Mouse (Mus musculus) left cerebral cortex, adult 11 months (tissue): ENCODE results near the gene Dnajc6.
A peak's percentile ranks its signal among the peaks of the same experiment; 100 is the strongest.

Experiments
- DNase-seq: peaks from one replicate; pipeline ENCODE4 v3.0.0; 2022; ENCODE audit warnings: low spot score

The Dnajc6 gene

DNA sequence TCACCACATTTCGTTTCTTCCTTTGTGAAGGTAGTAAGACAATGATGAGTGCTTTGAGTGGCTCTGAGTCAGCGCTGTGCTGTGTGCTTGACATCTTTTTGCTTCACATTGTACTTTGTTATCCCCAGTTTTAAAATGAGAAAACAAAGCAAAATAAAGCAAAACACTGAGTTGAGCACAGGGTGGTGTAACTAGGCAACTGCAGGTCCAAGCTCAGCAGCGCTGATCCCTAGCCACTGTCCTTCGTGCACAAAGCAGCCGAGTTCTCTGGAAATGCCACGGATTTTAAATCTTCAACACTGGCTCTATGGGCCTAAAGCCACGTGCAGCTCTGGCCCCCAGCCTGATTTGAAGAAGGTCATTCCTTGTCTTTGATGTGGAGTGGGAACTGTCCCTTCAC, 72.6 kb downstream of the Dnajc6 start:
- no peak for DNase-seq

DNA sequence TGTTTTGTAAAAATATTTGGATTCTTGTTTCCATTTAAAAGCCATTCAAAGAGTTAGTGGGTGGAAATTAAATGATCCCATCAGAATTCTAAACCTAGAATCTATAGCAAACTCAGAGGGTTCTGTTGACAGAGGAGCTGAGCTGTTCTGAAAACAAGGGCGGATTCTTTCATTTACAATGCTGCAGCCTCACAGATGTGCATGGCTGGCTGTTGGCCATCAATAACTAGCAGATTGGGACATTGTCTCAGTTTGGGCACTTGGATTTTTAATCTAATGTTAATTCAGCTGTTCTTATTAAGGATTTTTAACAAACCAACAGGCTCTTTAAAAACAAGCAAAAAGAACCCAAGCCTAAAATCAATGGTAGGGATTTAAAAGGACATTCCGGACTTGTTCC, 75.7 kb downstream of the Dnajc6 start:
- peak; percentile 39 for DNase-seq

DNA sequence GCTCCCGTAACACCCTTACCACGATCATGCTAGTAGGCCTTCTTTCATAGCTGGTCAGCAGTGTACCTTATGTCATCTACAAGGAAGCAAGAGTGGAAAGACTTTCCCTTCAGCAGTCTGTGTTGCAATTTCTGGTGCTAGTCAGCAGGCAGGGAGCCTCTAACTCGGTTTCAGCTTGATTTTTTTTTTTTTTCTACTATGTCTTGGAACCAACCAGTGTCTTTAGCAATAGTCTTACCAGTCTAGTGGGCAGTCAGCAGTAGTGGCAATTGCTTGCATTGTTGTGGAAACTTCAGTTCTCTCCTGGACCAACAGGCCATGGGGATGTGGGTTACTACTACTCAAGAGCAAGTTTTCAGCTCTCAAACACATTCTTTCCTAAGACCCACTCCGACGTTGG, 78.9 kb downstream of the Dnajc6 start:
- DNase-seq: no peak

DNA sequence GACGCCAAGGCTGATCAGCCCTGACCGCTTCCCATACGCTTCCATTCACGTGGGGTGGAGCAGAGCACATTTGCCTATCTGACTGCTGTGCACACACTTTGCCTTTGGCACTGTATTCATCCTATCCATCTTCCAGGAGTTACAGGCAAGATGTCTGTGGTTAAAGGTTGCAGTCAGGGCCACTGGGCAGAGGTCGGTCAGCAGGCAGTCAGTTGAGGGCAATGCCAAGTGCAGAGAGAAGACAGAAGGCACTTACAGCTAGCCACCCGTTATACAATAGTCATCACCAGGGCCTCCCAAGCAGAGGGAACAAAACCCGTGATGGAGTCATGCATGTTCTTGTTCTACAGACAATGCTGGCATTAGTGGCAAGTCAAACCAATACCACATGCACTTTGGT, 82.3 kb downstream of the Dnajc6 start:
- no peak for DNase-seq

DNA sequence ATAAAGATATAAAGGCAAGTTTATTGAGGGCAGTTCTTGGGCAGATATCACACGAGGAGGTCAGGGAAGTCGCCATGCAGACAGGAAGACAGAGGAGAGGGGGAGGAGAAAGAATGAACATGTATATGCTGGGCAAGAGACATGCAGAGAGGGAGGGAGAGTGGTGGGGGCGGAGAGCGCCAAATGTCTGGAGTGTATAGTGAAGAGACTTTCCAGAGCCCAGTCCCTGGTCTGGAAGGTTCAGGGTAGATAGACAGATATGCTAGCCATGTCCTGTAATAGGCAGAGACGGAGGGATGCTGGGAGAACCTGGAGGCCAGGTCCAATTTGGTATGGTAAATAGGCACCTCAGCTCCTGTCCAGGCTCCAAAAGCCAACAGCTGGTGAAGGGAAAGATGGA, 83.1 kb downstream of the Dnajc6 start:
- no peak for DNase-seq

DNA sequence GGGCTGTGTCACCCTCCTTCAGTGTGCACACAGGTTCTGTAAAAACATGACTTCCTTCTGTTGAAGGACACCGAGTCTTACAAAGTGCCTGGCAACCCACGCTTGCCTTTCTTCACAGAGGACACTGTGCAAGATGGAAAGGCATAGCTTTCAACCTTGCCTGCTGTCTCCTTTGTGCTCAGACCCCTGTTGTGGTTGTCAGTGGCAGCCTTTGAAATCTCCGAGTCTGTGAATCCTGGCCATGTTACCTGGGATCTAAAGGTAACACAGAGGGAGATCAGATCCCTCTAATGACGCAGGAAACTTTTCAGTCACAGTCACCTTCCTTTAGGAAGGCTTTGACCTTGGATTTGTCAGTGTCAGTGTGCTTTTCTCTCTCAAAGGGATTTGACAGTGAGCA, 84.7 kb downstream of the Dnajc6 start:
- DNase-seq: no peak

DNA sequence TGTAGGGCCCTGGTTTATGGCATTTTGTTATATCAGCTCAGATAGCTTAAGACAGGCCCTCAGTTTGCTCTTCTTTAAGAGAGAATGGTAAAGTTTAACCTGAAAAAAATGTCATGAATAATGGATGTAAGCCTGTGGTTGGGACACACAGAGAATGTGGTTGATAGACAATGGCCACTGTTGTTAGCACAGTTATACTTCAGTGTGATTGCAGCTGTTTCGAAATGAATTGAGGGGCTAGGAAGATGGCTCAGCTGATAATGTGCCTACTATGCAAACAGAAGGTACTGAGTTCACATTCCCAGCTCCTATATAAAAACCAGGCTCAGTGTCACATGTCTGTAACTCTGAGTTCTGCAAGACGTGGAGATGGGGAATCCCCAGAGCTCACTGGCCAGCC, 86.4 kb downstream of the Dnajc6 start:
- no peak for DNase-seq

DNA sequence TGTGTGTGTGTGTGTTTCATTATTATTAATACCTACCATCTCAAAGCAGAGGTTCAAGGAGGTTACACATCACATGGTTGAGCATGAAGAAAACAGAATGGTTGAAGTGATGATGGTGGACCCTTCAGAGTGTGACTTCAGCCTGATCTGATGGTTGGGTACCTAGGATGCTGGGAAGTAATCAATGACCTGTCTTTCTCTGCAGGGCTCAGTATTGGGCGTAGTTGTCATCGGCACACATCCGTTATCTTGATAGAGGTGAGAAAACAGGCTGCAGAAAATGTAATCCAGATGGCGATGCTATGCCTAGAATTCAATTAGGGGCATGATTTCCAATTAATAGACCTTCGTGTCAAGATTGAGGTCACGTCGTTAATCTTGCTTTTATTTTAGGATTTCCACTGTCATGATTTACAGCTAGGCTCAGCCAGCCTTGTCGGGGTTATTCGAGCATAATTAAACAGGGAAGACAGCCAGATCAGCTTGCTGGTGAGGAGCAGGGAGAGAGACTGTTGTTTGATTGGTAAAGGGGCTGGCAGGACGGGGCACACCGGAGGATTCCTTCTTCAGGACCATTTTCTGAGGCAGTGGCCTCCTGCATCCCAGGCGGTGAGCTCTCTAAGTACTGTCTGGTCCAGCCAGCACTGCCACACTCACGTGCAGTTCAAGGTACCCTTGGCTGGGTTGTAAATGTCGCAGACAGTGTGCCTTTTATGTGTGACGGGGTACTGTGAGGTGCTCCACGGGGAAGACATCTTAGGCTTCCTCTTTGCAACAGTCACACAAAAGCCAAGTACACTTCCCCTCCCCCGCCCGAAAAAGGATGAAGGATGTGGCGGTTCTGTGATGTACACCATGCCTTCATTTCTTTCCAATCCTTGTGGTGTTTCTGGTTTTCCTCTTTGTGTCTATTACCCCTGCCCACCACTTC, 88.3 kb downstream of the Dnajc6 start:
- DNase-seq: no peak

- DNase-seq: no peak
Measured at GRCm38 (mm10) chr4:101585455-101586184, 89.2 kb downstream of the Dnajc6 start.

- DNase-seq: peak; percentile 46
Measured at GRCm38 (mm10) chr4:101588932-101589331, 92.5 kb downstream of the Dnajc6 start.

- no peak for DNase-seq
Measured at GRCm38 (mm10) chr4:101589771-101590170, 93.3 kb downstream of the Dnajc6 start.

DNA sequence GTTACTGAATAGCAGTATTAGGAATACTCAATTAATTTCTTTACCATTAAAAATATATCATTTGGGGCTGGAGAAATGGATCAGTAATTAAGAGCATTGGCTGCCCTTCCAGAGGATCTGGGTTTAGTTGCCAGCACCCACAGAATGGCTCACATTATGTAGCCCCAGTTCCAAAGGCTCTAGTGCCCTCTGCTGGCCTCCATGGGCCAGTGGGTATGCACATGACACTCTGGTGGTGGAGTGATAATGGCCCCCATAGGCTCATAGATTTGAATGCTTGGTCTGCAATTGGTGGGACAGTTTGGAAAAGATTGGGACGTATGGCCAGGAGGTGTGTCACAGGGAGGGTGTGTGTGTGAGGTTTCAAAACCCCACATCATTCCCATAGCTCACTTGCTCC, 95.0 kb downstream of the Dnajc6 start:
- DNase-seq: no peak

- DNase-seq: no peak
Measured at GRCm38 (mm10) chr4:101592466-101592865, 96.0 kb downstream of the Dnajc6 start.

- no peak for DNase-seq
Measured at GRCm38 (mm10) chr4:101601758-101602157, 105.3 kb downstream of the Dnajc6 start.

DNA sequence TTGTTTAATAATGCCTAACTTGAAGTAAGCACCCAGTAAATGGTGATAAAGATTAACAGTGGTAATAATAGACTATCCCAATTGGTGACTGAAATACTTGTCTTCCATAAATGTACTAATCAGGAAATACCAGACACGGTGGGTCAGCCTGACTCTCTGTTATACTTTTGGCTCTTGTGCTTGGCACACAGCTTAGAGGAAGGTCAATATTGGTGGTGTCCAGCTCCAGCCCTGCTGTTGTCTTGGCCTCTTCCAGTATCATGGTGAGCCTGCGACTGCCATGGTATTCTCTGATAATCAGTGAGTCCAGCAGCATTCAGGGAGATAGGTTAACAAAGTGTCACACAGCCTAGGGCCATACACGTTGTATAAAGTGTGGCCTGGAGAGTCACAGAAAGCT, 107.2 kb downstream of the Dnajc6 start:
- no peak for DNase-seq

DNA sequence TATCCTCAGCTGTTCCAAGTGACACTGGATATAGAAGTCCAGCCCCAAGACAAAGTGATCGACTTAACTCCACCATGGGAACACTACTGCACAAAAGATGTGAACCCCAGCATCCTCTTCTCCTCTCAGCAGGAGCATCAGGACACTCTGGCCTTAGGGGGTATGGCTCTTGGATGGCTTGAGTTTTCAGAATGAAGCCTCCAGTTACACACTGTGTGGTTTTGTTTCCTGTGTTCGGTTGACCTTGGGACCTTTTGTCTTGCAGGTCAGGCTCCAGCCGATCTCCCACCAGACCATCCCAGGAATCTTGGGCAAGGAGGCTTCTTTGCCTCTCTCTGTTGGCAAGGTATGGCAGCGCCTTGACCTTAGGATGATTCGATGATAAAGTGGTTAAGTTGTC, 120.1 kb downstream of the Dnajc6 start:
- DNase-seq: no peak

- DNase-seq: no peak
Measured at GRCm38 (mm10) chr4:101617742-101618141, 121.3 kb downstream of the Dnajc6 start.

DNA sequence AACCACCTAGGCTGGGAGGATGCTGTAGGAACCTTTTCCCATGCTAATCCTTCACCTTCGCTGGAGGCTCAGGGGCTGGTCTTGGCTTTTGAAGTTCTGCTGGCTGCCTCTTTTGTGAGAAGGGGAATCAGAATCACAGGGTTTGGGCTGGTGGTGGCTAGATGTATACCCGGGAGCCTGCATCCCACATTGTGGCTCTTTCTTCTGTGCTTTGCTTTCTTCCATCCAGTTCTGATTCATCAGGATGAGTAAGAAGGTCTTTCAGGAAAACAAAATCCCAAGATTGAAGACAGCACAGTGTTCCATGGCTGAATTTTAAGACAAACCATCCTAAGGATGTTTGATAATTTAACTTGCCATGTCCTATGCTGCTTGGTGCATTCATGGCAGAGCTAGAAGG, 123.8 kb downstream of the Dnajc6 start:
- DNase-seq: no peak

- DNase-seq: no peak
Measured at GRCm38 (mm10) chr4:101621241-101621640, 124.8 kb downstream of the Dnajc6 start.

GRCm38 (mm10) chr4:101625278-101625677, 128.8 kb downstream of the Dnajc6 start:
- DNase-seq: no peak

DNA sequence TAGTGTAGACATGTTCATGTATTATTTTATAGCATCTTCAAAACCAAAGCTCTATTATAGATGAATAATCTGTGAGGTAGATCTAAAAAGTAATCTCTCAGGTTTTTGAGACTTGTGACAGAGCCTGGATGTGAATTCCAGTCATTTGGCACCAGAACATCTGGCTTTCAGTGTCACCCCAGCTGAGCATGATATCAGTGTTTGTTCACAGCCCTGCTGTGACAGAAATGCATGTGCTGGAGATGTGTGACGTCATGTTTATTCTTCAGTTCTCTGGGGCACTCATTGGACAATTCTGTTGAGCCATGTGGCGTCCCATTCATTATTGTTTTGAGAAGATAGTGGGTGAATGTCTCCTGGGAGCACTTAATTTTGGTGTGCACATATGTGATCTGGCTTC, 139.1 kb downstream of the Dnajc6 start:
- no peak for DNase-seq

DNA sequence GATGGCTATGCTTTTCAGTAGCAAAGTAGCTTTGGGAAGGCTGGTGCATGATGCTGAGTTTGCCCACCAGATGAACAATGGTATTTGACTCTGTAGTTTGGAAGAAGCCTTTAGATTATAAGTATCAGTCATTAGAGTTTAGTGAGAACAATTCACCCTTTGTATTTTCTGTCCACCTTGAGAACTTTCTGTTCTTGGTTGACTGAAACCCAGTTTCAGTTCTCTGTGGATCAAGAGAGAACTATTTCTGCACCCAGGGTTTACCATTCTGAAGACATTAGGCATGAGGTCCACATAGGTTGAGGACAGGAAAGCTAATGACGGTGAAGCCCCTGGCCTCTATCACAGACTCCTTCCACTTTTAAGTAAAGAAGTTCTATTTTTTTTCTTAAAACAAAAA, 141.0 kb downstream of the Dnajc6 start:
- no peak for DNase-seq

DNA sequence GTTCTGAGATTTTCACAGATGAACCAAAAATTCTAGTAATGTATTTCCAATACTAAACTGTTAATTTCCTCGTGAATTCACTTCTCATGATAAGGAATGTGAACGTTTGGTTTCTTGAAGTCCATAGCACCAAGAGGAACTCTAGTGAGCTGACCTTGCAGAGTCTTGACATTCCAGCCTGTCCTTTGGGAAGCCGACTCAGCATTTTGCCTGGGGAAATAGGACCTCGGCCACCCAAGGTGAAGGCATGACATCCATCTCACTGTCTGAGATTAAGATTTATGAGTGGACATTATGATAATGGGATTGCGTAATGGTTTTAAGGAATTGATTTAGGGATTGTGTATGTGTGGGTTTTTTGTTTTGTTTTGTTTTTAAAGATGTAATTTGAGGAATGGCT, 144.2 kb downstream of the Dnajc6 start:
- DNase-seq: no peak
